Mouse (Mus musculus): ENCODE results near the gene Trpc4. TPM values are rescaled to one million over a fixed set of nuclear protein-coding genes. Genes with fewer than 3 reads are reported as not detected.

Trpc4 gene
- polyA plus RNA-seq (2011; ENCODE audit: insufficient read depth, insufficient read length, low read depth, missing spikeins) = not detected in 2 replicates

- Histone ChIP-seq H3K27ac (ENCODE audit: insufficient read depth, low read length) (no peak within 1 kb of the TSS), H3K4me1 (ENCODE audit: control insufficient read depth, insufficient read depth, low read length) (peaks cover 2% of the 10 kb centered on the region), H3K27me3 (ENCODE audit: control insufficient read depth, insufficient read depth, low read length, poor library complexity, severe bottlenecking) (peaks cover 2% of the 10 kb centered on the region; the same call in 1 of the 2 replicates), H3K9me3 (replicated peaks; ENCODE audit: control insufficient read depth, insufficient read depth, low read length, poor library complexity, severe bottlenecking) (no peaks in the 10 kb centered on the region), H3K4me3 (ENCODE audit: low read depth, low read length) (peak within 1 kb of the TSS; percentile 53), H3K36me3 (ENCODE audit: control insufficient read depth, insufficient read depth, low read length, poor library complexity, severe bottlenecking) (no peaks in the 10 kb centered on the region), H3K9ac (ENCODE audit: low read depth, poor library complexity, severe bottlenecking) (no peak within 1 kb of the TSS; the same call in 1 of the 2 replicates)
- TF ChIP-seq POLR2A (IDR thresholded peaks at IDR 0.05; ENCODE audit: insufficient read depth, low read length) (no peak), EP300 (IDR thresholded peaks at IDR 0.05; ENCODE audit: insufficient read depth, low read depth, low read length) (no peak), CTCF (IDR thresholded peaks at IDR 0.05; ENCODE audit: low read depth, low read length) (no peak)
Measured at GRCm38 (mm10) chr3:54155639-54156315, at the start of gene Trpc4. Gene Trpc4 (plus strand): TSS chr3:54156035.

GRCm38 (mm10) chr3:54111489-54111888 lies 44.3 kb upstream of the Trpc4 start:
- no peak overlapping the region for H3K9ac ChIP-seq (ENCODE audit: low read depth, poor library complexity, severe bottlenecking)
- H3K4me3 ChIP-seq (ENCODE audit: low read depth, low read length) = no peak overlapping the region
- H3K27me3 ChIP-seq (ENCODE audit: control insufficient read depth, insufficient read depth, low read length, poor library complexity, severe bottlenecking) = no peaks in the 10 kb centered on the region
- H3K36me3 ChIP-seq (ENCODE audit: control insufficient read depth, insufficient read depth, low read length, poor library complexity, severe bottlenecking) = no peaks in the 10 kb centered on the region
- H3K27ac ChIP-seq (ENCODE audit: insufficient read depth, low read length) = no peak overlapping the region
- no peaks in the 10 kb centered on the region for H3K4me1 ChIP-seq (ENCODE audit: control insufficient read depth, insufficient read depth, low read length)
- TF ChIP-seq POLR2A (IDR thresholded peaks at IDR 0.05; ENCODE audit: insufficient read depth, low read length) (no peak), CTCF (IDR thresholded peaks at IDR 0.05; ENCODE audit: low read depth, low read length) (no peak), EP300 (IDR thresholded peaks at IDR 0.05; ENCODE audit: insufficient read depth, low read depth, low read length) (no peak)
- no peaks in the 10 kb centered on the region for H3K9me3 ChIP-seq (replicated peaks; ENCODE audit: control insufficient read depth, insufficient read depth, low read length, poor library complexity, severe bottlenecking)

GRCm38 (mm10) chr3:54135376-54135775 lies 20.5 kb upstream of the Trpc4 start:
- H3K4me1 ChIP-seq (ENCODE audit: control insufficient read depth, insufficient read depth, low read length) = no peaks in the 10 kb centered on the region
- H3K27ac ChIP-seq (ENCODE audit: insufficient read depth, low read length) = no peak overlapping the region
- TF ChIP-seq CTCF (IDR thresholded peaks at IDR 0.05; ENCODE audit: low read depth, low read length) = no peak
- no peak for TF ChIP-seq EP300 (IDR thresholded peaks at IDR 0.05; ENCODE audit: insufficient read depth, low read depth, low read length)
- TF ChIP-seq POLR2A (IDR thresholded peaks at IDR 0.05; ENCODE audit: insufficient read depth, low read length) = no peak
- H3K9me3 ChIP-seq (replicated peaks; ENCODE audit: control insufficient read depth, insufficient read depth, low read length, poor library complexity, severe bottlenecking) = no peaks in the 10 kb centered on the region
- H3K27me3 ChIP-seq (ENCODE audit: control insufficient read depth, insufficient read depth, low read length, poor library complexity, severe bottlenecking) = no peaks in the 10 kb centered on the region
- no peak overlapping the region for H3K4me3 ChIP-seq (ENCODE audit: low read depth, low read length)
- no peaks in the 10 kb centered on the region for H3K36me3 ChIP-seq (ENCODE audit: control insufficient read depth, insufficient read depth, low read length, poor library complexity, severe bottlenecking)
- H3K9ac ChIP-seq (ENCODE audit: low read depth, poor library complexity, severe bottlenecking) = no peak overlapping the region

- Histone ChIP-seq H3K27me3 (ENCODE audit: control insufficient read depth, insufficient read depth, low read length, poor library complexity, severe bottlenecking) (no peaks in the 10 kb centered on the region), H3K4me1 (ENCODE audit: control insufficient read depth, insufficient read depth, low read length) (no peaks in the 10 kb centered on the region), H3K36me3 (ENCODE audit: control insufficient read depth, insufficient read depth, low read length, poor library complexity, severe bottlenecking) (no peaks in the 10 kb centered on the region), H3K9me3 (replicated peaks; ENCODE audit: control insufficient read depth, insufficient read depth, low read length, poor library complexity, severe bottlenecking) (no peaks in the 10 kb centered on the region), H3K9ac (ENCODE audit: low read depth, poor library complexity, severe bottlenecking) (no peak overlapping the region), H3K4me3 (ENCODE audit: low read depth, low read length) (no peak overlapping the region), H3K27ac (ENCODE audit: insufficient read depth, low read length) (no peak overlapping the region)
- TF ChIP-seq EP300 (IDR thresholded peaks at IDR 0.05; ENCODE audit: insufficient read depth, low read depth, low read length) (no peak), CTCF (IDR thresholded peaks at IDR 0.05; ENCODE audit: low read depth, low read length) (no peak), POLR2A (IDR thresholded peaks at IDR 0.05; ENCODE audit: insufficient read depth, low read length) (no peak)
Measured at GRCm38 (mm10) chr3:54141376-54141775, 14.5 kb upstream of the Trpc4 start.

- no peak overlapping the region for H3K27ac ChIP-seq (ENCODE audit: insufficient read depth, low read length)
- H3K4me3 ChIP-seq (ENCODE audit: low read depth, low read length) = no peak overlapping the region
- H3K36me3 ChIP-seq (ENCODE audit: control insufficient read depth, insufficient read depth, low read length, poor library complexity, severe bottlenecking) = no peaks in the 10 kb centered on the region
- H3K27me3 ChIP-seq (ENCODE audit: control insufficient read depth, insufficient read depth, low read length, poor library complexity, severe bottlenecking) = peaks cover 2% of the 10 kb centered on the region; the same call in 1 of the 2 replicates
- peaks cover 2% of the 10 kb centered on the region for H3K4me1 ChIP-seq (ENCODE audit: control insufficient read depth, insufficient read depth, low read length)
- no peak overlapping the region for H3K9ac ChIP-seq (ENCODE audit: low read depth, poor library complexity, severe bottlenecking)
- TF ChIP-seq EP300 (IDR thresholded peaks at IDR 0.05; ENCODE audit: insufficient read depth, low read depth, low read length) (no peak), POLR2A (IDR thresholded peaks at IDR 0.05; ENCODE audit: insufficient read depth, low read length) (no peak), CTCF (IDR thresholded peaks at IDR 0.05; ENCODE audit: low read depth, low read length) (peak; percentile 41)
- H3K9me3 ChIP-seq (replicated peaks; ENCODE audit: control insufficient read depth, insufficient read depth, low read length, poor library complexity, severe bottlenecking) = no peaks in the 10 kb centered on the region
Measured at GRCm38 (mm10) chr3:54154844-54155638, 794 bp upstream of the Trpc4 start.
